Mouse (Mus musculus) fibroblast of lung, adult 2 months (primary cell): ENCODE measurements around the gene Gpr55.

ENCODE experiments used
- DNase-seq: peaks from one replicate; pipeline ENCODE4 v3.0.0-alpha.2; 2011; ENCODE audit warnings: low read depth

The Gpr55 gene

GRCm38 (mm10) chr1:85915890-85916289 lies 44.9 kb downstream of the Gpr55 start:
- DNase-seq = no peak

- DNase-seq = no peak
Observed at GRCm38 (mm10) chr1:85913078-85913755, 47.6 kb downstream of the Gpr55 start.

- DNase-seq = no peak
Observed at GRCm38 (mm10) chr1:85908754-85909590, 51.8 kb downstream of the Gpr55 start.

- no peak for DNase-seq
Observed at GRCm38 (mm10) chr1:85906892-85907291, 53.9 kb downstream of the Gpr55 start.

GRCm38 (mm10) chr1:85902108-85902561 lies 58.7 kb downstream of the Gpr55 start:
- no peak for DNase-seq

GRCm38 (mm10) chr1:85901516-85902107 lies 59.2 kb downstream of the Gpr55 start:
- DNase-seq = no peak

- DNase-seq = no peak
Observed at GRCm38 (mm10) chr1:85900521-85901333, 60.1 kb downstream of the Gpr55 start.

- no peak for DNase-seq
Observed at GRCm38 (mm10) chr1:85899388-85899761, 61.4 kb downstream of the Gpr55 start.

- no peak for DNase-seq
Observed at GRCm38 (mm10) chr1:85898761-85899387, 61.9 kb downstream of the Gpr55 start.

- no peak for DNase-seq
Observed at GRCm38 (mm10) chr1:85897901-85898760, 62.7 kb downstream of the Gpr55 start.

GRCm38 (mm10) chr1:85896781-85897700 lies 63.8 kb downstream of the Gpr55 start:
- no peak for DNase-seq

GRCm38 (mm10) chr1:85896110-85896509 lies 64.7 kb downstream of the Gpr55 start:
- no peak for DNase-seq

GRCm38 (mm10) chr1:85895391-85895837 lies 65.4 kb downstream of the Gpr55 start:
- DNase-seq = peak; percentile 40

- DNase-seq = no peak
Observed at GRCm38 (mm10) chr1:85894748-85895360, 66.0 kb downstream of the Gpr55 start.

- peak; percentile 51 for DNase-seq
Observed at GRCm38 (mm10) chr1:85894231-85894747, 66.5 kb downstream of the Gpr55 start, which contains the start of gene Itm2c. Itm2c (plus strand) TSS chr1:85894281.
